ENCODE assay signal across 11 mouse cellular contexts in the genomic region with DNA sequence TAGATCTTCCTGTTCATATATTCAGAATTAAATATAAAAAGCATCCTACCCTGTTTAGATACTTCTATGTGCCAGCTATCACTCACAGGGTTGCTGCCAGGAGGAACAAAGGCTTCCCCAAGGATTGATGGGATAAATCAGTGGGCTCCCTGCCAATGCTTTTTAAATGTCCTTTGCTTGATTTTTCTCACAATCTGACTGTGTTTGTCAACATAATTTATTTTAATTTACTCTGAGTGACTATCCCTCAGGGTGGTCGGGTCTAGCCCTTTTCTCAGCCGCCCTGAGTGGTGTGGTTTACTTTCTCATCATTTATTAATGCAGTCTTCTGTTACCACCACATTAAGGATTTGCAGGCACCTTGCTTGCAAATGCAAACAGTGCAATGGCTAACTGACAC.
"Had no signal": no experiment of that assay in that cellular context is flagged by ENCODE, and none has a peak within 500 bp of the region (broad histone marks: within the 10 kb centered on the region; RNA-seq: fewer than 3 reads in every experiment).

No protein-coding gene starts in this region.

- H3K4me1 ChIP-seq: limb, embryonic 12.5 days; lung, embryonic 15.5 days had no signal

- H3K27ac ChIP-seq: layer of hippocampus, adult 2 months; limb, embryonic 12.5 days; liver, embryonic 13.5 days; lung, embryonic 15.5 days; stomach, postnatal 0 days had no signal

- H3K27me3 ChIP-seq: limb, embryonic 12.5 days; liver, embryonic 13.5 days; lung, embryonic 15.5 days had no signal

- H3K4me2 ChIP-seq: limb, embryonic 12.5 days; liver, embryonic 13.5 days; lung, embryonic 15.5 days had no signal

- H3K36me3 ChIP-seq: limb, embryonic 12.5 days; liver, embryonic 13.5 days; lung, embryonic 15.5 days had no signal

- ATAC-seq: liver, postnatal 0 days had no signal

- H3K9ac ChIP-seq: limb, embryonic 12.5 days; liver, embryonic 13.5 days; liver, postnatal 0 days; lung, embryonic 15.5 days had no signal

- DNase-seq: kidney, adult 11 months; kidney, postnatal 10 days; kidney, postnatal 4 days; liver; liver, embryonic 13.5 days; liver, postnatal 0 days; thymus, postnatal 4 days had no signal

- H3K9me3 ChIP-seq: liver, embryonic 13.5 days; lung, embryonic 15.5 days had no signal

- H3K4me3 ChIP-seq: layer of hippocampus, adult 2 months; limb, embryonic 12.5 days; liver, embryonic 13.5 days; lung, embryonic 15.5 days had no signal
